8 mouse cellular contexts compared by ENCODE assay signal in the genomic region with DNA sequence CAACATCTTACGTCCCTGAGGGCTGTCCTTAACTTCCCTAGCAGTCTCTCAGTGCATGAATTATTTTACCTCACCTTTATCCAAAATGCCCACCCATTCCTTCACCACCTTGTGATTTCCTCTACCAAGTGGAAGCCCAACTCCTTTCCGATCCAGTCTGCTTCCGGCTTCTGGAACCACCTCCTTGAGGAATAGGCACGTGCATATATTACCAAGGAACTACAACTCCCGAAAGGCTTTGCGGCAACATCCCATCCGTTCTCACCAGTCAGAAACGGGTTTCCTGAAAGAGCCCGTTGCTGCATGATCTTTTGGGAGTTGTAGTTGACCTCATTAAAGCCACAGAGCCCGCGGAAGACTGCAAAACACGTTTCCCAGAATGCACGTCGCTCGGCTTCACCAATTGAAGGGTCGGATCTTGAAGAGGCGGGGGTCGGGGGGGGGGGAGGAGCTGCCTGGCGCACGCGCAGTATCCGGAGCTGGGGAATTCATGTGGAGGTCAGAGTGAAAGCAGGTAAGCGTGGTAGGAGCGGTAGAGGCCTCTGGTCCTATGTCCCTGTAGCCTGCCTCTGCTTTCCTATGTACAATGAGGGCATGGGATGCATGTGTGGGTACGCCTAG. TPM values are rescaled to one million over a fixed set of nuclear protein-coding genes. Genes with fewer than 3 reads are reported as not detected.
A peak's percentile ranks its signal among the peaks of the same experiment; 100 is the strongest.
DNase-seq lines count a peak whose midpoint lies in the region; ATAC-seq lines count a peak whose summit lies in the region.

A gene (plus strand): TSS at position 429 of the 621 bp plus-strand sequence.

- H3K9me3 ChIP-seq in heart, embryonic 10.5 days = no peaks in the 10 kb centered on the region
- no peaks in the 10 kb centered on the region for H3K9me3 ChIP-seq in kidney, embryonic 15.5 days (replicated peaks)

- ATAC-seq in erythroblast, adult 5-6 weeks (replicated peaks; ENCODE audit: low FRiP score, poor library complexity, severe bottlenecking) = peak; percentile 95
- ATAC-seq in kidney, embryonic 15.5 days (replicated peaks; ENCODE audit: low FRiP score) = peak; percentile 95
- ATAC-seq in monocyte, adult 5-6 weeks (replicated peaks; ENCODE audit: insufficient number of reproducible peaks, low FRiP score, low TSS enrichment, poor library complexity, severe bottlenecking) = peak; percentile 97

- H3K4me2 ChIP-seq in kidney, embryonic 15.5 days = peak within 1 kb of the TSS; percentile 78

- no peaks in the 10 kb centered on the region for H3K27me3 ChIP-seq in heart, embryonic 10.5 days (ENCODE audit: insufficient read depth, poor library complexity, severe bottlenecking)
- no peaks in the 10 kb centered on the region for H3K27me3 ChIP-seq in kidney, embryonic 15.5 days

- WGBS in heart, embryonic 10.5 days = under 1% methylated on average over 25 of the region's 25 CpGs
- under 1% methylated on average over 25 of the region's 25 CpGs for WGBS in kidney, embryonic 15.5 days

- H3K4me3 ChIP-seq in heart, embryonic 10.5 days = peak within 1 kb of the TSS; percentile 84
- peak within 1 kb of the TSS; percentile 84 for H3K4me3 ChIP-seq in kidney, embryonic 15.5 days (replicated peaks)

- peaks cover 38% of the 10 kb centered on the region for H3K36me3 ChIP-seq in heart, embryonic 10.5 days
- peaks cover 38% of the 10 kb centered on the region for H3K36me3 ChIP-seq in kidney, embryonic 15.5 days

- peak within 1 kb of the TSS; percentile 86 for H3K27ac ChIP-seq in heart, embryonic 10.5 days
- peak within 1 kb of the TSS; percentile 94 for H3K27ac ChIP-seq in kidney, embryonic 15.5 days

- H3K4me1 ChIP-seq in heart, embryonic 10.5 days = peaks cover 6% of the 10 kb centered on the region
- H3K4me1 ChIP-seq in kidney, embryonic 15.5 days = peaks cover 14% of the 10 kb centered on the region

- peak; percentile 87 to 89 for DNase-seq in B cell, adult 2 months
- DNase-seq in brain, adult 2 months (ENCODE audit: low read depth, low spot score) = peak; percentile 100
- DNase-seq in heart, embryonic 10.5 days (ENCODE audit: low spot score) = peak; percentile 100
- DNase-seq in liver = peak; percentile 94
- DNase-seq in spleen, postnatal 4 days (ENCODE audit: low spot score in 2 of 2) = peak; percentile 87 to 91

- peak within 1 kb of the TSS; percentile 64 for H3K9ac ChIP-seq in kidney, embryonic 15.5 days

RNA-seq across cellular contexts. Expression of the gene that starts here (rescaled TPM):
- 21.9 and 30.6 TPM in 2 replicates for total RNA-seq in erythroblast, adult 5-6 weeks (2015; ENCODE audit: low replicate concordance)
- 14.2 and 20.3 TPM in 2 replicates for total RNA-seq in erythroblast, adult 5-6 weeks (2017; ENCODE audit: low replicate concordance)
- 320 and 328 TPM in 2 replicates for polyA plus RNA-seq in heart, embryonic 10.5 days (2016; fragmentation: Nextera tagmentation; extraction: Ambion mirVana)
- 270 and 290 TPM in 2 replicates for polyA plus RNA-seq in kidney, embryonic 15.5 days (2015; fragmentation: Nextera tagmentation; extraction: Ambion mirVana)
- total RNA-seq in monocyte, adult 5-6 weeks (2017) = 31.8 to 48.7 TPM (median 44.4 TPM) in 3 replicates

Comparison
In these comparisons a context has a peak if more than half of its experiments do, and no peak if none do; other contexts are left out.
1. Peak in every context shown above with its lines: DNase-seq, ATAC-seq, H3K4me3 ChIP-seq and H3K27ac ChIP-seq.